Mouse (Mus musculus) gastrocnemius, postnatal 14 days (tissue): Measurements from ENCODE around the gene Upf2. TPM values are rescaled to one million over a fixed set of nuclear protein-coding genes. Genes with fewer than 3 reads are reported as not detected.
"Not testable (repeated sequence)": the region's sequence is repeated elsewhere in the genome, so short reads cannot be mapped to it uniquely, and the experiment has no call there.

Source experiments
- DNase-seq: peaks from one replicate; pipeline ENCODE4 v3.0.0; 2021; ENCODE audit warnings: mixed read lengths
- intact Hi-C: fragments of 180-260 bp; cut with DNase I; formaldehyde crosslinking; loops from one replicate; pipeline ENCODE4 v1.15.1; 2025; ENCODE audit warnings: low total_unique reads
- total RNA-seq, 2 experiments: library from RNA; stranded (reverse); gene quantifications; 2 replicates each; pipeline ENCODE4 v1.2.3; 2021

The Upf2 gene
- total RNA-seq, 2 experiments from 2014 or later = 12.1 to 12.8 TPM

- DNase-seq = no peak
- intact Hi-C loops = no loop called here
These were observed 5.6 kb upstream of the Upf2 start for GRCm38 (mm10) chr2:5945629-5946028.

GRCm38 (mm10) chr2:5946876-5947275 is 4.4 kb upstream of the Upf2 start:
- intact Hi-C loops = no loop called here

GRCm38 (mm10) chr2:5948964-5949363 is 2.3 kb upstream of the Upf2 start:
- no peak for DNase-seq
- intact Hi-C loops = no loop called here

More at GRCm38 (mm10) chr2:5946876-5947275, 4.4 kb upstream of the Upf2 start:
- no peak for DNase-seq

GRCm38 (mm10) chr2:5949821-5950220 is 1.4 kb upstream of the Upf2 start:
- intact Hi-C loops, DNase-seq: not testable (repeated sequence)

GRCm38 (mm10) chr2:5950305-5950704 is 964 bp upstream of the Upf2 start:
- intact Hi-C loops = no loop called here
- DNase-seq = no peak

GRCm38 (mm10) chr2:5951621-5952211 is 447 bp downstream of the Upf2 start:
- DNase-seq = no peak
- intact Hi-C loops = no loop called here

GRCm38 (mm10) chr2:5957705-5958104 is 6.4 kb downstream of the Upf2 start:
- peak; percentile 18 for DNase-seq
- intact Hi-C loops = no loop called here

- intact Hi-C loops = no loop called here
These were observed 11.0 kb downstream of the Upf2 start for GRCm38 (mm10) chr2:5962265-5962664.

GRCm38 (mm10) chr2:5963729-5964128 is 12.5 kb downstream of the Upf2 start:
- intact Hi-C loops, DNase-seq: not testable (repeated sequence)

More at GRCm38 (mm10) chr2:5962265-5962664, 11.0 kb downstream of the Upf2 start:
- no peak for DNase-seq

GRCm38 (mm10) chr2:5965972-5966371 is 14.7 kb downstream of the Upf2 start:
- intact Hi-C loops = no loop called here
- no peak for DNase-seq

GRCm38 (mm10) chr2:5970629-5971028 is 19.4 kb downstream of the Upf2 start:
- intact Hi-C loops = not testable (repeated sequence)

GRCm38 (mm10) chr2:5977532-5977931 is 26.3 kb downstream of the Upf2 start:
- no peak for DNase-seq
- intact Hi-C loops = no loop called here

More at GRCm38 (mm10) chr2:5970629-5971028, 19.4 kb downstream of the Upf2 start:
- DNase-seq = not testable (repeated sequence)

GRCm38 (mm10) chr2:5995538-5995937 is 44.3 kb downstream of the Upf2 start:
- intact Hi-C loops = no loop called here
- DNase-seq = peak; percentile 9

- no peak for DNase-seq
These were observed 52.7 kb downstream of the Upf2 start for GRCm38 (mm10) chr2:6003949-6004348.

GRCm38 (mm10) chr2:6014532-6014931 is 63.3 kb downstream of the Upf2 start:
- no peak for DNase-seq
- intact Hi-C loops = no loop called here

More at GRCm38 (mm10) chr2:6003949-6004348, 52.7 kb downstream of the Upf2 start:
- intact Hi-C loops = no loop called here

GRCm38 (mm10) chr2:6015182-6015581 is 63.9 kb downstream of the Upf2 start:
- intact Hi-C loops, DNase-seq: not testable (repeated sequence)

GRCm38 (mm10) chr2:6020570-6020969 is 69.3 kb downstream of the Upf2 start:
- intact Hi-C loops = no loop called here
- no peak for DNase-seq

GRCm38 (mm10) chr2:6042644-6043043 is 91.4 kb downstream of the Upf2 start:
- no peak for DNase-seq
- intact Hi-C loops = no loop called here

GRCm38 (mm10) chr2:6046796-6047195 is 95.5 kb downstream of the Upf2 start:
- DNase-seq = no peak
- intact Hi-C loops = no loop called here

GRCm38 (mm10) chr2:6048570-6048969 is 97.3 kb downstream of the Upf2 start:
- no peak for DNase-seq
- intact Hi-C loops = no loop called here

GRCm38 (mm10) chr2:6049018-6049417 is 97.7 kb downstream of the Upf2 start:
- DNase-seq = no peak
- intact Hi-C loops = no loop called here

GRCm38 (mm10) chr2:6055466-6055865 is 104.2 kb downstream of the Upf2 start:
- intact Hi-C loops = no loop called here
- no peak for DNase-seq
